Mouse (Mus musculus): Measurements from ENCODE around the gene Tmem11.

DNA sequence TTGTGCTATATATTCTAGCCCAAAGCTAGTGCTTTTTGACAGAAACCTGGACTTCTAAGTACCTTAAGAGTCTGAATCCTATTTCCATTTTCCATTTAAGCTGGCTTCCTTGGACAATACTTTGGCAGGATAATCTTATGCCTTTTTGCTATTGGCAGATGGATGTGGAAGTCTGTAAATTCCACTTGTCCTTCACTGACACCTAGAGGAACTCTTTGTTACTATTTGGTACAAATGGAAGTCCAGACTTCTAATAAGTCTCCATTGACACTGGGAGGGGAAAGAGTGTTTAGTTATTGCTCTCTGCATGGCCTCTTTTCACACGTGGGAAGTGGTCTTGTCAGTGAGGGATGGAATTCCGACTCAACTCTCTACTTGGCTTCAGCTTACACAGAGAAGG lies 50.2 kb downstream of the Tmem11 start:
- TF ChIP-seq CTCF (IDR thresholded peaks at IDR 0.05; ENCODE audit: control insufficient read depth, insufficient read depth, insufficient replicate concordance, low read depth, low read length) (no peak), POLR2A (IDR thresholded peaks at IDR 0.05; ENCODE audit: control insufficient read depth, low read depth, low read length) (no peak)
